Mouse (Mus musculus): ENCODE measurements around the gene Pdss2. TPM values are rescaled to one million over a fixed set of nuclear protein-coding genes. Genes with fewer than 3 reads are reported as not detected.

Gene Pdss2
- polyA plus RNA-seq, 1 experiment from 2014 or later = 8.0 TPM

DNA sequence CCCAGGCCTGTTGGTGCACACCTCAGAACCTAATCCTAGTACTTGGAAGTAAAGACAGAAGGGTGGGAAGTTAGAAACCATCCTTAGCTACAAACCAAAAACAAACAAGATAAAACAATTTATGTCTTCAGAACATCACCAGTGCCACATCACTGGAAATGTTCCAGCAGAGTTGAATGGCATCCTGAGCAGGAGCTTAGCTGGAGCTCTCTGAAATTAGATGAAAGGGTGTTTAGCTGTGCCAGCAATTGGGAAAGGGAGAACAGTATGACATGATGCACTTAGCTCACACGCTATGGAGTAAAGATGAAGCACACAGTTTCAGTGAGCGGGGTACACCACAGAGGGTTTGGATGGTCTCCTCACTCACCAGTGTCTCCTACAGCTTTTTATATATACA lies 115.8 kb downstream of the Pdss2 start:
- no peaks in the 10 kb centered on the region for H3K4me1 ChIP-seq (replicated peaks; ENCODE audit: control insufficient read depth, insufficient read depth, low read length)
- 94% methylated on average over 2 of the region's 2 CpGs for WGBS
- H3K36me3 ChIP-seq (ENCODE audit: control insufficient read depth, insufficient read depth) = no peaks in the 10 kb centered on the region
- no peaks in the 10 kb centered on the region for H3K27me3 ChIP-seq (replicated peaks; ENCODE audit: control insufficient read depth, insufficient read depth, low read length)
- H3K27ac ChIP-seq (ENCODE audit: low read depth, low read length) = no peak overlapping the region
- no peak overlapping the region for H3K4me3 ChIP-seq (ENCODE audit: low read depth, low read length)
- ATAC-seq = no peak
- no peak for TF ChIP-seq CTCF (IDR thresholded peaks at IDR 0.05; ENCODE audit: low read depth)
- no peaks in the 10 kb centered on the region for H3K9me3 ChIP-seq (ENCODE audit: control insufficient read depth)
- no peak overlapping the region for H3K9ac ChIP-seq (ENCODE audit: low read depth, low read length)
- no peak overlapping the region for H3K4me2 ChIP-seq (replicated peaks; ENCODE audit: low read depth)

DNA sequence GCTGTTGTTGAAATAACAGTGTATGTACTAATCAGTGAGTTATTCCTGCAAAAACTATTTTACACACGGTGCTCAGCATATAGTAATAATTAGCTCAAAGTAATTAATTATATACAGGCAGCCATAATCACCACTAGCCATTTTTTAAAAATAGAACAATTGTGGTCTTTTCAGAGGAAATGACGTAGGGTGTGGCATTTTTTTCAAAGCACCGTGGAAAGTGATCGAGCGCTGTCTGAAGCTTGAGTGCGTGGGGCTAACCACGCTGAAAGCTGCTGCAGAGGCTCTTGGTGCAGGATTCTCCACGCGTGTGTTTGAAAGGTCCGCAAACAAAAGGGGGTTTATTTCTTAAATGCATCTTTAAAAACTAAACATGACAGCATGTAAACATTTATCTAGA lies 118.5 kb downstream of the Pdss2 start:
- no peak for ATAC-seq
- no peak overlapping the region for H3K4me2 ChIP-seq (replicated peaks; ENCODE audit: low read depth)
- no peaks in the 10 kb centered on the region for H3K27me3 ChIP-seq (replicated peaks; ENCODE audit: control insufficient read depth, insufficient read depth, low read length)
- no peaks in the 10 kb centered on the region for H3K4me1 ChIP-seq (replicated peaks; ENCODE audit: control insufficient read depth, insufficient read depth, low read length)
- H3K9me3 ChIP-seq (ENCODE audit: control insufficient read depth) = no peaks in the 10 kb centered on the region
- no peaks in the 10 kb centered on the region for H3K36me3 ChIP-seq (ENCODE audit: control insufficient read depth, insufficient read depth)
- no peak overlapping the region for H3K9ac ChIP-seq (ENCODE audit: low read depth, low read length)
- no peak overlapping the region for H3K27ac ChIP-seq (ENCODE audit: low read depth, low read length)
- WGBS = 63% methylated on average over 10 of the region's 10 CpGs
- no peak overlapping the region for H3K4me3 ChIP-seq (ENCODE audit: low read depth, low read length)
- TF ChIP-seq CTCF (IDR thresholded peaks at IDR 0.05; ENCODE audit: low read depth) = no peak

- no peak overlapping the region for H3K4me2 ChIP-seq (replicated peaks; ENCODE audit: low read depth)
- H3K9me3 ChIP-seq (ENCODE audit: control insufficient read depth) = no peaks in the 10 kb centered on the region
- H3K36me3 ChIP-seq (ENCODE audit: control insufficient read depth, insufficient read depth) = peaks cover 5% of the 10 kb centered on the region; the same call in 1 of the 2 replicates
- H3K9ac ChIP-seq (ENCODE audit: low read depth, low read length) = no peak overlapping the region
- whole genome bisulfite sequencing = 83% methylated on average over 2 of the region's 2 CpGs
- H3K27me3 ChIP-seq (replicated peaks; ENCODE audit: control insufficient read depth, insufficient read depth, low read length) = no peaks in the 10 kb centered on the region
- no peaks in the 10 kb centered on the region for H3K4me1 ChIP-seq (replicated peaks; ENCODE audit: control insufficient read depth, insufficient read depth, low read length)
- no peak for TF ChIP-seq CTCF (IDR thresholded peaks at IDR 0.05; ENCODE audit: low read depth)
- H3K27ac ChIP-seq (ENCODE audit: low read depth, low read length) = no peak overlapping the region
- H3K4me3 ChIP-seq (ENCODE audit: low read depth, low read length) = no peak overlapping the region
- ATAC-seq = no peak
Measured at GRCm38 (mm10) chr10:43349718-43350117, 128.4 kb downstream of the Pdss2 start.

DNA sequence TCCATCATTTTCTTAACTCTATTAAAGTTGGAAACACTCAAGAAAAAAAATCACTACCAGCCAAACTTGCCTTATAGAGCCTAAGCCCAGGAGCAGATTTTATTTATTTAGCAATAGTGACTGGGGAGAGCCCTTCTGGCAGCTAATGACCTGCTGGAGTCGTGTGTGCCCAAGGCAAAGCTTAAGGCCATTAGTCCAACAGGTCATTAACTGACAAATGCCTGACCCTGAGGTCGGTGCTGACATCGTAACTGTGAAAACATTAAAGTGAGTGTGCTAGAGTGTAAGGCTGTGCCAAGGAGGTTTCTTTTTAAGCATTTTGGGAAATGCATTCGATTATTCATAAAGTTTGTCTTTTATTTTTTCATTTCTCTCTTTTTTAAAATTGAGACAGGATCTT lies 136.6 kb downstream of the Pdss2 start:
- 55% methylated on average over 4 of the region's 4 CpGs for WGBS
- no peaks in the 10 kb centered on the region for H3K4me1 ChIP-seq (replicated peaks; ENCODE audit: control insufficient read depth, insufficient read depth, low read length)

DNA sequence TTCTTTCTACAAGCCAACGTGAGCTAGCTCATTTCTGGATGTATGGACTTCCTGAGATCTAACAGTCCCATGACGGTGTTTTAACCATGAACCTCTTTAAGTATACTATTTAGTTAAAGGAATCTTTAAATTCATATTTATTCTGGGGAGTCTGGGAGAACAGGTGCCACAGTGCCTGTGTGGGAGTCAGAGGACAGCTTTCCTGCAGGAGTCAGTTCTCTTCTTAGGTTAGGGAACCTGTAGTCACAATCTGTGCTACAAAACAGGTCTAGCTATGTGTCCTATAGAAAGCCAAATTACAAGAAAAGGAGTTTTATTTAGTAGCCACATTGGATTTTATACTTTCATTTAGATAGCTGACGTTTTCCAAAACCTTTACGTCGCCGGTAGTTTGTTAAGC lies 141.7 kb downstream of the Pdss2 start:
- no peak overlapping the region for H3K9ac ChIP-seq (ENCODE audit: low read depth, low read length)
- no peaks in the 10 kb centered on the region for H3K27me3 ChIP-seq (replicated peaks; ENCODE audit: control insufficient read depth, insufficient read depth, low read length)
- 91% methylated on average over 6 of the region's 6 CpGs for WGBS
- no peak for TF ChIP-seq CTCF (IDR thresholded peaks at IDR 0.05; ENCODE audit: low read depth)
- ATAC-seq = no peak
- no peaks in the 10 kb centered on the region for H3K9me3 ChIP-seq (ENCODE audit: control insufficient read depth)
- no peak overlapping the region for H3K4me2 ChIP-seq (replicated peaks; ENCODE audit: low read depth)
- no peak overlapping the region for H3K27ac ChIP-seq (ENCODE audit: low read depth, low read length)
- no peaks in the 10 kb centered on the region for H3K36me3 ChIP-seq (ENCODE audit: control insufficient read depth, insufficient read depth)
- H3K4me1 ChIP-seq (replicated peaks; ENCODE audit: control insufficient read depth, insufficient read depth, low read length) = no peaks in the 10 kb centered on the region
- no peak overlapping the region for H3K4me3 ChIP-seq (ENCODE audit: low read depth, low read length)

More for the DNA sequence above, 136.6 kb downstream of the Pdss2 start:
- no peak for TF ChIP-seq CTCF (IDR thresholded peaks at IDR 0.05; ENCODE audit: low read depth)
- Histone ChIP-seq H3K27me3 (replicated peaks; ENCODE audit: control insufficient read depth, insufficient read depth, low read length) (no peaks in the 10 kb centered on the region), H3K36me3 (ENCODE audit: control insufficient read depth, insufficient read depth) (peaks cover 5% of the 10 kb centered on the region; the same call in 1 of the 2 replicates), H3K9me3 (ENCODE audit: control insufficient read depth) (no peaks in the 10 kb centered on the region), H3K4me2 (replicated peaks; ENCODE audit: low read depth) (no peak overlapping the region), H3K9ac (ENCODE audit: low read depth, low read length) (no peak overlapping the region), H3K4me3 (ENCODE audit: low read depth, low read length) (no peak overlapping the region), H3K27ac (ENCODE audit: low read depth, low read length) (no peak overlapping the region)
- no peak for ATAC-seq

DNA sequence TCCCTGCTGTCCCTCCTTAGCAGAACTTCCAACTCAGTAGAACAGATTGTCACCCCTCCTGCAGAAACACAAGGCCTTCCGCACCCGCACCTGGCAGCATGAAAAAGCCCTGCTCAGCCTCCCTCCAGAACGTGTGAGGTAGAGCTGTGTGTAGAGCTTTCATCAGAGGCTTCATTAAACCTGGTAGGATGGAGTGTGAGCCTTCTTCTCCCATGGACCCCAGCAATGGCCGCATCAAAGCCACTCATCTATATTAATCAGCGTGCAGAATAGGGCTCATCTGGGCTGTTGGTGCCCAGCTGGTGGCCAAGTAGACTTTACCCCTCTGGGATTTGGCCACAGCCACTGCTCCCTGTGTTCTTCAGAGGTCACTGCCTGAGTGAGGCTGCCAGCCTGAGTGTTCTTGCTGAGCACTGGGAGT lies 142.2 kb downstream of the Pdss2 start:
- TF ChIP-seq CTCF (IDR thresholded peaks at IDR 0.05; ENCODE audit: low read depth) = no peak
- H3K36me3 ChIP-seq (ENCODE audit: control insufficient read depth, insufficient read depth) = no peaks in the 10 kb centered on the region
- no peaks in the 10 kb centered on the region for H3K9me3 ChIP-seq (ENCODE audit: control insufficient read depth)
- no peak overlapping the region for H3K9ac ChIP-seq (ENCODE audit: low read depth, low read length)
- no peaks in the 10 kb centered on the region for H3K27me3 ChIP-seq (replicated peaks; ENCODE audit: control insufficient read depth, insufficient read depth, low read length)
- no peak overlapping the region for H3K4me2 ChIP-seq (replicated peaks; ENCODE audit: low read depth)
- H3K4me3 ChIP-seq (ENCODE audit: low read depth, low read length) = no peak overlapping the region
- no peaks in the 10 kb centered on the region for H3K4me1 ChIP-seq (replicated peaks; ENCODE audit: control insufficient read depth, insufficient read depth, low read length)
- no peak overlapping the region for H3K27ac ChIP-seq (ENCODE audit: low read depth, low read length)
- WGBS = 92% methylated on average over 5 of the region's 5 CpGs
- ATAC-seq = no peak

DNA sequence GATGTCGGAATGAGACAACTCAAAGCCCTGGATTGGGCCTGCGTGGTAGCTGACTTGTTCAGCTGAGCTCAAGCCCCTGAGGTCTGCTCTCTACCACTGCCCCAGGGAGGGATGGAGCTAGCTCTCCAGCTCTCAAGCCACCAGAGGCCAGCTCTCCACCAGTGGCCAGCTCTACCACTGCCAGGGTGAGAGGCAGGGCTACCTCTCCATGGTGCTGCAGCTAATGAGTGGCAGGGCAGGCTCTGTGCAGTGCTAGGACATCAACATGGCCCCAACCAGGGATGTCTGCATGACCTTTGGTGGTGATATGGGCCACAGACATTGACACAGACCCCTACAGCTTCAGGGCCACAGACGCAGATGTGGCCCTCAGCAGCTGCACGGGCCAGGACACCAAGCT lies 144.6 kb downstream of the Pdss2 start:
- Histone ChIP-seq H3K4me3 (ENCODE audit: low read depth, low read length) (no peak overlapping the region), H3K4me2 (replicated peaks; ENCODE audit: low read depth) (no peak overlapping the region), H3K9me3 (ENCODE audit: control insufficient read depth) (no peaks in the 10 kb centered on the region), H3K4me1 (replicated peaks; ENCODE audit: control insufficient read depth, insufficient read depth, low read length) (no peaks in the 10 kb centered on the region), H3K27ac (ENCODE audit: low read depth, low read length) (no peak overlapping the region), H3K36me3 (ENCODE audit: control insufficient read depth, insufficient read depth) (no peaks in the 10 kb centered on the region), H3K27me3 (replicated peaks; ENCODE audit: control insufficient read depth, insufficient read depth, low read length) (no peaks in the 10 kb centered on the region), H3K9ac (ENCODE audit: low read depth, low read length) (no peak overlapping the region)
- no peak for TF ChIP-seq CTCF (IDR thresholded peaks at IDR 0.05; ENCODE audit: low read depth)
- WGBS = 92% methylated on average over 4 of the region's 4 CpGs
- no peak for ATAC-seq

All from intestine, postnatal 0 days (tissue).